Mouse (Mus musculus) erythroblast, embryonic 14.5 days (primary cell): ENCODE measurements around the gene Klhl6.

ENCODE experiments used
- GATA1 ChIP-seq: IDR thresholded peaks from 2 replicates; pipeline ENCODE4 v1.6.1; 2012; ENCODE audit warnings: low read length, inconsistent platforms, mixed read lengths
- TAL1 ChIP-seq: IDR thresholded peaks from 3 replicates; pipeline ENCODE4 v1.6.1; 2012; ENCODE audit warnings: low read length, inconsistent platforms, mixed read lengths

DNA sequence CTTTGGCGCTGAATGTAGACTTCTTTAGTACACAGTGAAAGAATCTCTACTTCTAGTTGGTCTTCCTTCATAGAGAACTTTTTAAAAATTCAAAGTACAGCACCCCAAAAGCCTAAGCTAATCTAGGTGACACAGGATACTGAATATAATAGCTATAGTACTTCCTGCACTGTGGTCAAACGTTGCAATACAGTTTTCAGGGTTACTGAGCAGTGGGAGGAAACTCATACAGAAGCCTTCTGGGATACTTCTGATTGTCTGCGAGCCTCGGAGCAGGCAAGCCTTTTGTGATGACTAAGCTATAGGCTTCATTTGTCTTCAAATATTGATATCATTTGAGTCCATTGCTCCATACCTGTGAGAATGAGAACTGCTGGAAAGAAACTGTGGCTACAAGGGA, 7.4 kb downstream of the Klhl6 start:
- TF ChIP-seq GATA1 (no peak), TAL1 (no peak)
